Mouse (Mus musculus) midbrain, embryonic 10.5 days (tissue): Measurements from ENCODE around the gene Psme2b. TPM values are rescaled to one million over a fixed set of nuclear protein-coding genes. Genes with fewer than 3 reads are reported as not detected.

Experiments
- polyA plus RNA-seq: library from polyadenylated mRNA; unstranded; fragments of >200 nt; fragmentation: Nextera tagmentation; extraction: Ambion mirVana; gene quantifications from 2 replicates; pipeline ENCODE4 v1.2.1, GENCODE M21; 2016

The Psme2b gene
- polyA plus RNA-seq, 1 experiment from 2014 or later, result 2.6 TPM

Other genes with a start within 250 kb of the Psme2b start
- 659 and 788 TPM in 2 replicates for gene Rack1, start 145.9 kb downstream of the Psme2b start, polyA plus RNA-seq
- gene Trim41, start 128.8 kb downstream of the Psme2b start, polyA plus RNA-seq, result 4.7 and 5.3 TPM in 2 replicates
- 0.32 and 0.99 TPM in 2 replicates for gene Trim7, start 120.0 kb downstream of the Psme2b start, polyA plus RNA-seq
- 2.1 and 3.2 TPM in 2 replicates for gene Gm12184, start 119.5 kb downstream of the Psme2b start, polyA plus RNA-seq
- gene Irgm1, start 74.5 kb downstream of the Psme2b start, polyA plus RNA-seq, result 1.2 and 1.6 TPM in 2 replicates
- gene Gm5431, start 44.0 kb downstream of the Psme2b start, polyA plus RNA-seq, result 0.07 and 0.16 TPM in 2 replicates
- not detected in 2 replicates for gene Olfr56, start 32.7 kb upstream of the Psme2b start, polyA plus RNA-seq
- 0.28 and 0.34 TPM in 2 replicates for gene 9930111J21Rik1, start 33.2 kb upstream of the Psme2b start, polyA plus RNA-seq
- not detected in 2 replicates for gene Gm12185, start 46.0 kb upstream of the Psme2b start, polyA plus RNA-seq
- not detected in 2 replicates for gene Tgtp1, start 48.0 kb upstream of the Psme2b start, polyA plus RNA-seq
- 0.17 and 0.21 TPM in 2 replicates for gene 9930111J21Rik2, start 105.1 kb upstream of the Psme2b start, polyA plus RNA-seq
- not detected in 2 replicates for gene Tgtp2, start 118.0 kb upstream of the Psme2b start, polyA plus RNA-seq
- gene Ifi47, start 130.4 kb upstream of the Psme2b start, polyA plus RNA-seq, result 0.14 and 0.25 TPM in 2 replicates
- gene Olfr1396, start 168.7 kb upstream of the Psme2b start, polyA plus RNA-seq, result not detected in 2 replicates
- not detected in 2 replicates for gene Olfr1395, start 196.1 kb upstream of the Psme2b start, polyA plus RNA-seq
- not detected in 2 replicates for gene Olfr1394, start 208.2 kb upstream of the Psme2b start, polyA plus RNA-seq
- 0.11 TPM in 1 of 2 replicates, not detected in the other for gene Btnl9, start 241.0 kb upstream of the Psme2b start, polyA plus RNA-seq